Comparison of ENCODE assay signal across 8 mouse cellular contexts in the genomic region with DNA sequence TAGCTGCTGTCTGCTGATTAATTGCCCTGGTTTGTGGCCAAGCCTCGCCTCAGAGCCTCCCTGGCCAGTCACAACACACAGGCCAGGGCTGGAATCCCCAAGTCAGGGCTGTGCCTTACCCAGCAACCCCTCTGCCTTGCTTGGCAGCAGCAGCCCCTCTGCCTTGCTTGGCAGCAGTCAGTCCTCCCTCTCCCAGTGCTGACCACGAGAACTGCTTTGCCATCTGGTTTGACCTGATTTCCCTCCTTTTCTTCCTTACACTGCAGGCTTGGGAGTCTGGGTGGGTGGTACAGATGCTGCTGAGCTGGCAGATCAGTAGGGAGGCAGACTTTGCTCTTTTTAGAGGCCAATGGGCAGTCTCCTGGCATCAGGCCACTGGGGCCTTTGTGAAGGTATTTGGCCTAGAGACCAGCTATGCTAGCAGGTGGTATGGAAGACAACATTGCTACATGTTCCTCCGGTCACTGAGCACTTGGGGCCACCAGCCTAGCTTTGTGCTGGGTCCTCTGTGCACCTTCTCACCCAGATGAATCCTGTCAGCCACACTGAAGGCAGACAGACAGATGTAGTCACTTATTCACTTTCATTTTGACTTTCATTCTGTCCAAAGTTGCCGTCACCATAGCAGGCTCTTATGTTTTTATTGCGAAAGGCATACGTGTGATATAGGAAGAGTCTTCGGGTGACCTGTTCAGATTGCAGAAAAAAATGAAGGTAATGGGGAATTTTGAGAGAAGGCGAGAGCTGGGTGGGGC.
DNase-seq lines count a peak whose midpoint lies in the region; ATAC-seq and TF ChIP-seq lines count a peak whose summit lies in the region.

No protein-coding gene starts in this region.

- peak; percentile 54 for DNase-seq in adrenal gland, postnatal 25 days
- peak; percentile 67 for DNase-seq in liver, postnatal 0 days
- DNase-seq in right cerebral cortex, postnatal 25 days: peak; percentile 48
- DNase-seq in thymus, postnatal 10 days (ENCODE audit: low spot score in 2 of 2): no peak

- H3K27ac ChIP-seq in forebrain, embryonic 16.5 days (ENCODE audit: low read length): no peak overlapping the region
- H3K27ac ChIP-seq in kidney, embryonic 15.5 days: peak overlapping the region; percentile 18; the same call in 1 of the 2 replicates
- peak overlapping the region; percentile 72 for H3K27ac ChIP-seq in liver, postnatal 0 days (ENCODE audit: low read depth)

- H3K4me1 ChIP-seq in megakaryocyte, embryonic 14.5 days: peaks cover 81% of the 10 kb centered on the region
- peaks cover 5% of the 10 kb centered on the region; the same call in 1 of the 2 replicates for H3K4me1 ChIP-seq in forebrain, embryonic 16.5 days (replicated peaks; ENCODE audit: control insufficient read depth, insufficient read depth, low read length)
- H3K4me1 ChIP-seq in kidney, embryonic 15.5 days: peaks cover 35% of the 10 kb centered on the region
- H3K4me1 ChIP-seq in liver, postnatal 0 days (ENCODE audit: insufficient read depth): peaks cover 69% of the 10 kb centered on the region

- no peak overlapping the region for H3K9ac ChIP-seq in forebrain, embryonic 16.5 days (replicated peaks; ENCODE audit: low read depth, low read length)
- no peak overlapping the region for H3K9ac ChIP-seq in kidney, embryonic 15.5 days
- H3K9ac ChIP-seq in liver, postnatal 0 days (replicated peaks): 0 out of 2 replicates have a peak overlapping the region, but pooled peaks have one; percentile 31

- no peak overlapping the region for H3K4me2 ChIP-seq in forebrain, embryonic 16.5 days (ENCODE audit: low read length)
- no peak overlapping the region for H3K4me2 ChIP-seq in kidney, embryonic 15.5 days
- H3K4me2 ChIP-seq in liver, postnatal 0 days (ENCODE audit: low read depth, low read length): no peak overlapping the region

- peak overlapping the region; percentile 60 for H3K4me3 ChIP-seq in megakaryocyte, embryonic 14.5 days (replicated peaks)
- H3K4me3 ChIP-seq in forebrain, embryonic 16.5 days (replicated peaks; ENCODE audit: low read length): no peak overlapping the region
- no peak overlapping the region for H3K4me3 ChIP-seq in kidney, embryonic 15.5 days (replicated peaks)
- H3K4me3 ChIP-seq in liver, postnatal 0 days (ENCODE audit: low read depth, low read length): no peak overlapping the region

- peaks cover under 1% of the 10 kb centered on the region; the same call in 1 of the 2 replicates for H3K9me3 ChIP-seq in megakaryocyte, embryonic 14.5 days
- no peaks in the 10 kb centered on the region for H3K9me3 ChIP-seq in forebrain, embryonic 16.5 days (ENCODE audit: control insufficient read depth, low read length)
- no peaks in the 10 kb centered on the region for H3K9me3 ChIP-seq in kidney, embryonic 15.5 days (replicated peaks)
- H3K9me3 ChIP-seq in liver, postnatal 0 days (ENCODE audit: low read length): no peaks in the 10 kb centered on the region

- TF ChIP-seq CTCF in liver, postnatal 0 days (IDR thresholded peaks at IDR 0.05; ENCODE audit: low read depth): no peak

- no peak for ATAC-seq in megakaryocyte, adult 5-6 weeks (ENCODE audit: poor library complexity, severe bottlenecking)
- peak; percentile 62; the same call in 1 of the 2 replicates for ATAC-seq in forebrain, embryonic 16.5 days
- ATAC-seq in kidney, embryonic 15.5 days (replicated peaks; ENCODE audit: low FRiP score): 0 out of 2 replicates have a peak, but pooled peaks have one; percentile 9
- ATAC-seq in liver, postnatal 0 days: peak; percentile 48

- H3K27me3 ChIP-seq in megakaryocyte, embryonic 14.5 days (replicated peaks): no peaks in the 10 kb centered on the region
- no peaks in the 10 kb centered on the region for H3K27me3 ChIP-seq in forebrain, embryonic 16.5 days (replicated peaks; ENCODE audit: control insufficient read depth, insufficient read depth, low read length)
- no peaks in the 10 kb centered on the region for H3K27me3 ChIP-seq in kidney, embryonic 15.5 days
- no peaks in the 10 kb centered on the region for H3K27me3 ChIP-seq in liver, postnatal 0 days (ENCODE audit: insufficient read depth, low read length)

- 71% methylated on average over 8 of the region's 8 CpGs for WGBS in forebrain, embryonic 16.5 days
- WGBS in kidney, embryonic 15.5 days: 81% methylated on average over 8 of the region's 8 CpGs
- 67% methylated on average over 8 of the region's 8 CpGs for WGBS in liver, postnatal 0 days (ENCODE audit: insufficient replicate concordance)

- peaks cover 10% of the 10 kb centered on the region for H3K36me3 ChIP-seq in megakaryocyte, embryonic 14.5 days (replicated peaks; ENCODE audit: low read length)
- no peaks in the 10 kb centered on the region for H3K36me3 ChIP-seq in forebrain, embryonic 16.5 days (ENCODE audit: control insufficient read depth, insufficient read depth)
- no peaks in the 10 kb centered on the region for H3K36me3 ChIP-seq in kidney, embryonic 15.5 days
- H3K36me3 ChIP-seq in liver, postnatal 0 days (replicated peaks; ENCODE audit: insufficient read depth, low read length): no peaks in the 10 kb centered on the region

- TF ChIP-seq EP300 in liver, postnatal 0 days (IDR thresholded peaks at IDR 0.05; ENCODE audit: low read depth): no peak

Comparison
In these comparisons a context has a peak if more than half of its experiments do, and no peak if none do; other contexts are left out.
1. DNase-seq: peak in adrenal gland, postnatal 25 days (single experiment), liver, postnatal 0 days (single experiment) and right cerebral cortex, postnatal 25 days (single experiment); none in thymus, postnatal 10 days (0 of 2).